Mouse (Mus musculus) spleen, adult 18-20 months (tissue): ENCODE measurements around the gene Rad54l.

Source experiments
- DNase-seq, 2 experiments: peaks; one replicate each; pipeline ENCODE4 v3.0.0; 2022; ENCODE audit warnings: mixed read lengths in 2 of 2

The Rad54l gene

GRCm38 (mm10) chr4:116140801-116141574 lies 17.5 kb upstream of the Rad54l start:
- no peak for DNase-seq

GRCm38 (mm10) chr4:116137421-116137996 lies 14.0 kb upstream of the Rad54l start:
- DNase-seq, result peak; percentile 28 to 37

GRCm38 (mm10) chr4:116134990-116135389 lies 11.5 kb upstream of the Rad54l start:
- no peak for DNase-seq

- no peak for DNase-seq
These were observed 9.6 kb upstream of the Rad54l start for GRCm38 (mm10) chr4:116133126-116133525.

- DNase-seq, result no peak
These were observed 4.5 kb upstream of the Rad54l start for GRCm38 (mm10) chr4:116127956-116128355.

GRCm38 (mm10) chr4:116125803-116126386 lies 2.4 kb upstream of the Rad54l start:
- DNase-seq, result no peak

- DNase-seq, result no peak
These were observed 728 bp downstream of the Rad54l start for GRCm38 (mm10) chr4:116122762-116123161.

GRCm38 (mm10) chr4:116111486-116111885 lies 12.0 kb downstream of the Rad54l start:
- DNase-seq, result no peak

GRCm38 (mm10) chr4:116110695-116111094 lies 12.8 kb downstream of the Rad54l start:
- no peak for DNase-seq

GRCm38 (mm10) chr4:116105278-116105677 lies 18.2 kb downstream of the Rad54l start:
- DNase-seq, result no peak

GRCm38 (mm10) chr4:116100959-116101358 lies 22.5 kb downstream of the Rad54l start:
- no peak for DNase-seq

GRCm38 (mm10) chr4:116097211-116097610 lies 26.3 kb downstream of the Rad54l start:
- no peak for DNase-seq

- no peak for DNase-seq
These were observed 27.2 kb downstream of the Rad54l start for GRCm38 (mm10) chr4:116096291-116096690.

GRCm38 (mm10) chr4:116088510-116089249 lies 34.8 kb downstream of the Rad54l start:
- DNase-seq, result no peak

- no peak for DNase-seq
These were observed 46.0 kb downstream of the Rad54l start for GRCm38 (mm10) chr4:116077240-116078095.

- DNase-seq, result peak in 1 of 2 experiments; percentile 44
These were observed 46.9 kb downstream of the Rad54l start for GRCm38 (mm10) chr4:116076369-116077231.

GRCm38 (mm10) chr4:116075631-116076368 lies 47.7 kb downstream of the Rad54l start:
- DNase-seq, result peak; percentile 63 to 74

- peak; percentile 87 to 94 for DNase-seq
These were observed 48.4 kb downstream of the Rad54l start, which contains the start of the genes Uqcrh and Lrrc41 for GRCm38 (mm10) chr4:116074861-116075620. TSS of gene Uqcrh (minus strand) at chr4:116075071. TSS of gene Lrrc41 (plus strand) at chr4:116075269.

GRCm38 (mm10) chr4:116074145-116074675 lies 49.3 kb downstream of the Rad54l start:
- no peak for DNase-seq
